Mouse (Mus musculus) kidney, postnatal 0 days (tissue): Measurements from ENCODE around the gene Zscan22. TPM values are rescaled to one million over a fixed set of nuclear protein-coding genes. Genes with fewer than 3 reads are reported as not detected.
A peak's percentile ranks its signal among the peaks of the same experiment; 100 is the strongest.
"Not testable (repeated sequence)": the region's sequence is repeated elsewhere in the genome, so short reads cannot be mapped to it uniquely, and the experiment has no call there.

Experiments
- ATAC-seq: fragments of 200-750 bp; cut with Nextera tagmentation; replicated peaks from 2 replicates; pipeline ENCODE4 v1.8.0; 2017; ENCODE audit warnings: low read depth, moderate number of reproducible peaks, moderate TSS enrichment, moderate library complexity; ENCODE audit not compliant: low FRiP score
- DNase-seq: peaks from one replicate; pipeline ENCODE4 v3.0.0-alpha.2; 2016; ENCODE audit warnings: low spot score
- H3K27ac ChIP-seq: fragments of 300-500 bp; sonication (generic); 2 replicates; pipeline ENCODE4 v1.5.1; 2014; ENCODE audit warnings: mild to moderate bottlenecking
- H3K27me3 ChIP-seq: fragments of 300-500 bp; sonication (generic); 2 replicates; pipeline ENCODE4 v1.6.1; 2014; ENCODE audit warnings: low read length, mixed read lengths; ENCODE audit not compliant: insufficient read depth
- H3K36me3 ChIP-seq: fragments of 300-500 bp; sonication (generic); 2 replicates; pipeline ENCODE4 v1.6.1; 2014; ENCODE audit warnings: low read length, mixed read lengths; ENCODE audit not compliant: insufficient read depth
- H3K4me1 ChIP-seq: fragments of 300-500 bp; sonication (generic); replicated peaks from 2 replicates; pipeline ENCODE4 v1.6.1; 2014; ENCODE audit warnings: antibody characterized with exemption, low read length, mixed read lengths; ENCODE audit not compliant: insufficient read depth
- H3K4me2 ChIP-seq: fragments of 300-500 bp; sonication (generic); 2 replicates; pipeline ENCODE4 v1.6.1; 2014; ENCODE audit warnings: mild to moderate bottlenecking, low read length, moderate library complexity, mixed read lengths
- H3K4me3 ChIP-seq: fragments of 300-500 bp; sonication (generic); replicated peaks from 2 replicates; pipeline ENCODE4 v1.5.1; 2014; ENCODE audit warnings: low read depth, low read length
- H3K9ac ChIP-seq: fragments of 300-500 bp; sonication (generic); 2 replicates; pipeline ENCODE4 v1.6.1; 2014; ENCODE audit warnings: low read depth, low read length
- H3K9me3 ChIP-seq: fragments of 300-500 bp; sonication (generic); replicated peaks from 2 replicates; pipeline ENCODE4 v1.6.1; 2016; ENCODE audit warnings: low read length, inconsistent platforms, mixed read lengths
- CTCF ChIP-seq: IDR thresholded peaks from 2 replicates; pipeline ENCODE4 v1.5.1; 2016; ENCODE audit warnings: antibody characterized with exemption, low read depth, mild to moderate bottlenecking, moderate library complexity
- WGBS: fragments of 180-500 bp; shearing (Covaris S2); extraction: QIAGEN DNeasy Blood & Tissue Kit; methylation state at CpG from one replicate; pipeline ENCODE4 v1.1.7; 2014; 5-methylcytosine and 5-hydroxymethylcytosine counted together
- polyA plus RNA-seq: library from polyadenylated mRNA; unstranded; fragments of >200 nt; fragmentation: Nextera tagmentation; extraction: Ambion mirVana; gene quantifications from 2 replicates; pipeline ENCODE4 v1.2.1, GENCODE M21; 2015

Gene Zscan22
- polyA plus RNA-seq, 1 experiment from 2014 or later, result 11.8 TPM

DNA sequence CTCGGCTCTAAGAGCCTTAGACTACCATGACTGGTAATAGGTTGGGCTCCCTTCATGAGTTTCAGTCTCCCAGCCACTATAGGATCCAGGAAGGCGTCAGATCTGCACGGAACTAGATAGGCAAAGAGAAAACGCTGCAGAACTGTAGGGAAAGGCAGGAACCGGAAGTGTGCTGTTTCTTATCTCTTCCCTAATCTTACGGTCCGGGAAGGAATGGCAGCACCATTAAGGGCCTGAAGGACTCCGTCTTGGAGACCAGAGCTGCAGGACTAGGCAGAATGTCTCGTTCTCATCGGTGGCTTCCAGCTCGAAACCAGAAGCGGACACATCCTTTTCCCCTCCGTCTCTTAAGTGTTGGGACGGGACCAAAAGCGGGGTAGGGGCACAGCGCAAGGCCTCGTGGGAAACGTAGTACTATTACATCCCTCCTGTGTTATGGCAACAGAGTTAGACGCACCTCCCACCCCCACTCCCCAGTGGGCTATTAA lies 12.6 kb downstream of the Zscan22 start:
- 3% methylated on average over 19 of the region's 19 CpGs for WGBS
- no peak for TF ChIP-seq CTCF
- Histone ChIP-seq H3K27ac (peak overlapping the region; percentile 93), H3K36me3 (peaks cover 20% of the 10 kb centered on the region; the same call in 1 of the 2 replicates), H3K9me3 (no peaks in the 10 kb centered on the region), H3K4me3 (peak overlapping the region; percentile 45), H3K9ac (peak overlapping the region; percentile 59), H3K4me2 (peak overlapping the region; percentile 62), H3K4me1 (no peaks in the 10 kb centered on the region; the same call in 1 of the 2 replicates), H3K27me3 (no peaks in the 10 kb centered on the region)
- peak; percentile 91 for DNase-seq
- peak; percentile 83 for ATAC-seq

DNA sequence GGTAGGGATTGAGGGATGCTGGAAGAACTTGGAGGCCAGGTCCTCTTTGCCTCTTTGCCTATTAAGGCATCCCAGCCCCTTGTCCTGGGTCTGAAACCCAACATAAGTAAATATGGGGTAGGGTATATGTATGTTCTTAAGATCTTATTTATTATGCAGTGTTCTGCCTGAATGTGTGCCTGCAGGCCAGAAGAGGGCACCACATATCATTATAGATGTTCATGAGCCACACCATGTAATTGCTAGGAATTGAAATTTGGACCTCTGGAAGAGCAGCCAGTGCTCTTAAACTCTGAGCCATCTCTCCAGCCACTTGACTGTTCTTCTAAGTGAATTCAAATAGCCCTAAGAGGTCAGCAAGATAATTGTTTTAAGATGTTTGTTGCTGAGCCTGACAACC lies 15.9 kb downstream of the Zscan22 start:
- ATAC-seq (no peak), DNase-seq (peak; percentile 63)
- Histone ChIP-seq H3K27me3 (no peaks in the 10 kb centered on the region), H3K4me1 (no peaks in the 10 kb centered on the region; the same call in 1 of the 2 replicates), H3K9ac (no peak overlapping the region), H3K36me3 (no peaks in the 10 kb centered on the region), H3K4me2 (no peak overlapping the region), H3K4me3 (no peak overlapping the region), H3K27ac (no peak overlapping the region), H3K9me3 (no peaks in the 10 kb centered on the region)
- TF ChIP-seq CTCF, result peak; percentile 72

DNA sequence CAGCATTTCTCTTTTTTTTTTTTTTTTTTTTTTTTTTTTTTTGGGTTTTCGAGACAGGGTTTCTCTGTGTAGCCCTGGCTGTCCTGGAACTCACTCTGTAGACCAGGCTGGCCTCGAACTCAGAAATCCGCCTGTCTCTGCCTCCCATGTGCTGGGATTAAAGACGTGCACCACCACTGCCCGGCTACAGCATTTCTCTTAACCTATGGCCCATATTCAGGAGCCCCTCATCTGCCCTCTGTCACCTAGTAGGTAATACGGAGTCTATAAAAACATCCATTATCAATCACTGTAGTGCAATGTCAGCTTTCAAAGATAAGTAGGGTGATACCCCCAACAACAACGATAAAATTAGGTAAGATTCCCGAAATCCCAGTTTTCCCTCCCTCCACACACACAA lies 22.9 kb downstream of the Zscan22 start:
- not testable (repeated sequence) for H3K4me2 ChIP-seq, DNase-seq, H3K27me3 ChIP-seq, H3K9me3 ChIP-seq, H3K9ac ChIP-seq, H3K4me3 ChIP-seq, H3K27ac ChIP-seq, ATAC-seq, H3K4me1 ChIP-seq
- peaks cover 21% of the 10 kb centered on the region for H3K36me3 ChIP-seq
- 89% methylated on average over 7 of the region's 8 CpGs for WGBS

DNA sequence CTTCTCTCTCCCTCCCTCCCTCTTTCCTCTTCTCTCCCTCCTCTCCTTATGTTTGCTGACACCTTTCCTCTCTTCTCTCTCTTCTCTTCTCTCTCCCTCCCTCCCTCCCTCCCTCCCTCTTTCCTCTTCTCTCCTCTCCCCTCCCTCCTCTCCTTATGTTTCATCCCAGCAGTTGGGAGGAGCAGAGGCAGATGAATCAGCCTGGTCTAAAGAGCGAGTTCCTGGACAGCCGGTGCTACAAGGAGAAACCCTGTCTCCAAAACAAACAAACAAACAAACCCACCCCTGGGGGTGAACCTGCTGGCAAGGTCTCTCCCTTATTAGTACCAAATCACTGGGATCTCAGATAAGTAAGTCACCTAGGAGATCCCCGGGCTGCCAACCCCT lies 23.7 kb downstream of the Zscan22 start:
- no peaks in the 10 kb centered on the region for H3K9me3 ChIP-seq
- H3K9ac ChIP-seq, result peak overlapping the region; percentile 75
- ATAC-seq (peak; percentile 16), DNase-seq (peak; percentile 66)
- H3K27ac ChIP-seq, result peak overlapping the region; percentile 98
- TF ChIP-seq CTCF, result no peak
- peak overlapping the region; percentile 88 for H3K4me2 ChIP-seq
- H3K4me3 ChIP-seq, result peak overlapping the region; percentile 70
- peaks cover 8% of the 10 kb centered on the region for H3K4me1 ChIP-seq
- H3K36me3 ChIP-seq, result peaks cover 29% of the 10 kb centered on the region
- 0% methylated on average over 3 of the region's 3 CpGs for WGBS
- no peaks in the 10 kb centered on the region for H3K27me3 ChIP-seq

DNA sequence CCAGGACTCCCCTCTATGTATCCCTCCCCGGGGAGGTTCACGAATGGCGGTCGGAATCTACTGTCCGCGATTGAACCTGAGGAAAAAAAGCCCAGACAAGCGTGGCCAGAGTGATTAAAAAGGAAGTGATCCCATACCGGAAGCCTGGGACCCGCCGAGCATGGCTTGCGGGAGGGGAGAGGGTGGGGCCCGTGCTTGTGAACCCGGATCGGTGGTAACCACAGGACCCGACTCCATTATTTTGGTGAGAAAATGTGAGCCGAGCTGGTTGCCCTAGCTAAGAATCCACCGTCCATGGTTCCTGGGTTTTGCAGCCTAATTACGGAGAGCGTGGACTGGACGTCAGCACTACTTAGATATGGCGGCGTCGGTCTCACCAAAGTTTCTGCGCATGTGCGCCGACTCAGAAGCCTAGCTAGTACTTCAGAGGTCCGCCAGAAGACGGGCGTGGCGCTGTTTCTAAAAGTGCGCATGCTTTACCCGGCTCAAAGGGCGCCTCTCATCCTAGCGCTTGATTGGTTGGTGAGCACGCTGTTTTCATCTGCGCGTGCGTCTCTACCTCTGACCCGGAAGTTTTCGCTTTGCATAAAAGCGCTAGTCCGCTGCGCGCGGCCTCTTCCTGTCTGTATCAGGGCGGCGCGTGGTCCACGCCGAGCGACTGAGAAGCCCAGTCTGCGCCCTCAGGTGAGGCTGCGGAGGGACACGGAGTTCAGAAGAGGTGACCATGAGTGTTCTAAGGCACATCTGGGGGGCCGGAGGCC lies 24.3 kb downstream of the Zscan22 start, which contains the start of gene Rps5:
Gene Rps5 (plus strand): TSS at position 586 of the 761 bp plus-strand sequence.
- peaks cover 34% of the 10 kb centered on the region for H3K36me3 ChIP-seq
- peak; percentile 98 for ATAC-seq
- DNase-seq, result peak; percentile 100
- no peaks in the 10 kb centered on the region for H3K9me3 ChIP-seq
- H3K4me3 ChIP-seq, result peak within 1 kb of the TSS; percentile 70
- peak within 1 kb of the TSS; percentile 75 for H3K9ac ChIP-seq
- peak within 1 kb of the TSS; percentile 88 for H3K4me2 ChIP-seq
- H3K27ac ChIP-seq, result peak within 1 kb of the TSS; percentile 98
- peaks cover 8% of the 10 kb centered on the region for H3K4me1 ChIP-seq
- peak; percentile 84 for TF ChIP-seq CTCF
- WGBS, result under 1% methylated on average over 55 of the region's 55 CpGs
- no peaks in the 10 kb centered on the region for H3K27me3 ChIP-seq

DNA sequence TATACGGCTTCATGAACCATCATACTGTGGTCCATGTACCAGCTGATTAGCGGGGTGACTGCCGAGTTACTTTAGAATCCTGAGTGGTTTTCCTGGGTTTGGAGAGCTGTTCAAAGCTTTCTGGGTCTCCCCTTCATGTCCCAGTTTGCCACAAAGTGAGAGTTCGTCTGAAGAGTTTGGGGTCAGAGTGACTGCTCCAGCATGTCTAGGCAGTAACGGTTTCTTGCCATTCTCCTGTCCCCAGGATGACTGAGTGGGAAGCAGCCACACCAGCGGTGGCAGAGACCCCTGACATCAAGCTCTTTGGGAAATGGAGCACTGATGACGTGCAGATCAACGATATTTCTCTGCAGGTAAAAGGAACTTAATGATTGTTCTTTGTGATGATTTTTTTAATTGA lies 25.1 kb downstream of the Zscan22 start:
- peaks cover 8% of the 10 kb centered on the region for H3K4me1 ChIP-seq
- ATAC-seq (no peak), DNase-seq (no peak)
- peak overlapping the region; percentile 67 for H3K4me2 ChIP-seq
- H3K4me3 ChIP-seq, result peak overlapping the region; percentile 70
- peak overlapping the region; percentile 74 for H3K9ac ChIP-seq
- H3K9me3 ChIP-seq, result no peaks in the 10 kb centered on the region
- H3K36me3 ChIP-seq, result peaks cover 37% of the 10 kb centered on the region
- H3K27me3 ChIP-seq, result no peaks in the 10 kb centered on the region
- no peak overlapping the region for H3K27ac ChIP-seq
- TF ChIP-seq CTCF, result no peak
- WGBS, result 3% methylated on average over 8 of the region's 8 CpGs
